Mouse (Mus musculus): ENCODE results near the gene Cntn4.

DNA sequence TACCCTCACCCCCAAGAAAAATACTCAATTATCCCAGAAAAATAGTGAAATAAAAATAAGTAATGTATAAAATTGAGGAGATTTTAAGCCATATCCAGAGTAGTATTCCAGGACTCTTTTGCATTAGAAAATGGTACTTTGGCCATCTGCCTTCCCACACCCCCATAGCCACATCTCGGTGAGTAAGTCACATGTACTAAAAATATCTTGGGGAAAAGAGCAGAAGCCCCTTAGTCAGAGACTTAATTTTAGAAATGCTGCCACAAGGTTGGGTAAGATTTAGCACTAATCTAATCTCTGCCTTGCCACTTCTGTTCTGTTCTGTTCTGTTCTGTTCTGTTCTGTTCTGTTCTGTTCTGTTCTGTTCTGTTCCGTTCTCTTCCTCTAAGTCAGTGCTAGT is 796.4 kb downstream of the Cntn4 start:
- no peak for TF ChIP-seq POLR2A (IDR thresholded peaks at IDR 0.05; ENCODE audit: borderline replicate concordance, insufficient read depth, low read length)
- no peak for TF ChIP-seq CTCF (IDR thresholded peaks at IDR 0.05; ENCODE audit: borderline replicate concordance, insufficient read depth, low read depth, low read length)

Measured in cerebellum, adult 2 months (tissue).